Mouse (Mus musculus) MEL (cell line): ENCODE measurements around the gene Il12rb1.

Experiments
- E2F4 ChIP-seq: IDR thresholded peaks from 2 replicates; pipeline ENCODE4 v1.6.1; 2011; ENCODE audit warnings: low read depth, low read length, improper control_type of control experiment, borderline replicate concordance
- ELF1 ChIP-seq: IDR thresholded peaks from 2 replicates; pipeline ENCODE4 v1.6.1; 2014; ENCODE audit warnings: low read depth, mild to moderate bottlenecking, inconsistent platforms, low read length, improper control_type of control experiment, moderate library complexity
- EP300 ChIP-seq, 2 experiments: IDR thresholded peaks; 2 replicates each; pipeline ENCODE4 v1.6.1; 2011; ENCODE audit warnings: improper control_type of control experiment in 2 of 2, low read length in 2 of 2, low read depth in 1 of 2, mild to moderate bottlenecking in 1 of 2
- GATA1 ChIP-seq: IDR thresholded peaks from 2 replicates; pipeline ENCODE4 v1.6.1; 2011; ENCODE audit warnings: low read depth, low read length, improper control_type of control experiment
- HCFC1 ChIP-seq: IDR thresholded peaks from 2 replicates; pipeline ENCODE4 v1.6.1; 2012; ENCODE audit warnings: low read depth, mild to moderate bottlenecking, inconsistent platforms, low read length, improper control_type of control experiment, moderate library complexity
- MAX ChIP-seq: IDR thresholded peaks from 2 replicates; pipeline ENCODE4 v1.6.1; 2011; ENCODE audit warnings: low read length, improper control_type of control experiment
- MYC ChIP-seq: IDR thresholded peaks from 2 replicates; pipeline ENCODE4 v1.6.1; 2011; ENCODE audit warnings: low read depth, mild to moderate bottlenecking, low read length, improper control_type of control experiment, moderate library complexity
- POLR2A ChIP-seq, 2 experiments: IDR thresholded peaks; 2 replicates each; pipeline ENCODE4 v1.6.1; 2011 to 2012; ENCODE audit warnings: low read length in 2 of 2, mild to moderate bottlenecking in 2 of 2, control low read depth in 1 of 2, improper control_type of control experiment in 1 of 2, low read depth in 1 of 2, moderate library complexity in 1 of 2; ENCODE audit not compliant: control insufficient read depth in 1 of 2, insufficient read depth in 1 of 2, poor library complexity in 1 of 2
- TCF12 ChIP-seq: IDR thresholded peaks from 2 replicates; pipeline ENCODE4 v1.6.1; 2014; ENCODE audit warnings: low read depth, mild to moderate bottlenecking, inconsistent platforms, low read length, improper control_type of control experiment, moderate library complexity
- ZNF384 ChIP-seq: IDR thresholded peaks from 2 replicates; pipeline ENCODE4 v1.6.1; 2012; ENCODE audit warnings: low read depth, mild to moderate bottlenecking, inconsistent platforms, low read length, improper control_type of control experiment

GRCm38 (mm10) chr8:70800648-70801047 is 7.6 kb upstream of the Il12rb1 start:
- no peak for TF ChIP-seq E2F4
- no peak for TF ChIP-seq ZNF384
- TF ChIP-seq GATA1, result no peak
- no peak for TF ChIP-seq EP300 (IDR thresholded peaks at IDR 0.05; ENCODE audit: low read depth in 1 of 2, low read length in 2 of 2)
- TF ChIP-seq MYC, result no peak
- TF ChIP-seq POLR2A (IDR thresholded peaks at IDR 0.05; ENCODE audit: control insufficient read depth in 1 of 2, insufficient read depth in 1 of 2, low read depth in 1 of 2, low read length in 2 of 2, poor library complexity in 1 of 2), result no peak
- TF ChIP-seq TCF12, result no peak
- no peak for TF ChIP-seq MAX
- no peak for TF ChIP-seq ELF1
- TF ChIP-seq HCFC1, result no peak
